Mouse (Mus musculus): Measurements from ENCODE around the gene 4930548H24Rik.

DNA sequence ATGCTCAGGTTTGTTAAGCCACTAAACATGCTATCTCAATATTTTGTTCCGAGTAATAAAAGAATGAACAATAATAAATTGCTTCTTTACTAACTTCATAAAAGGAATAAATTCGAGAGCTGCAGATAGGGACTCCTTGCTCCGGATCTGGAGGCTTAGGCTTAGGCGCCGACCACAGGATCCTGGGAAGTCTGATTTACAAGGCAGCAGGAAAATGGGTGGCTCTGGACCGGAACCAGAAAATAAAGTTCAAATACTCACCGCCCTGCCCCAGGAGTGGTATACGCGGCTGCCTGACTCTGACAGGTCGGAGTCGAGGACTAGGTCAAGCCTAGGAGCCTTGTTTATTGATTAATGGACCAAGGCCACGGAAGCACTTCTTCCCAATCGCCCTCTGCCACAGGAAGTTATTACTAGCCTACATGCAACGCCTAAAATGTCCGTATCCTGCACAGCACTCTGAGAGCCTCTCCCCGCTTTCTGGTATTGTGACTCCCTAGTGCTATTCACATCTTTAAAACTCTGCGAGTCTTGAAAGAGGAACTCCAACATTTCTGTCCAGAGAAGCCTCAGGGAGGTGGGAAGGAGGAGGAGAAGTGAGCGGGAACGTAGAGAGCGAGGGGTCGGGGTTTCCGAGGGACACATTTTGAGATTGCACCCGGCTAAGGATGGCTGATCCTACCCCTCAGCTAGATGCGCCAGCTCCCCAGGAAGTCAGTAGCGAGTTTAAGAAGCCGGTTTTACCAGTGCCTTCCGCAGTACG is 41.0 kb downstream of the 4930548H24Rik start, which contains the start of gene Slc4a1ap:
- TF ChIP-seq TAL1 (IDR thresholded peaks at IDR 0.05; ENCODE audit: low read length) (no peak), GATA1 (IDR thresholded peaks at IDR 0.05; ENCODE audit: low read length) (no peak)

Data from erythroblast, embryonic 14.5 days (primary cell).